Mouse (Mus musculus): Measurements from ENCODE around the gene Olfr494. TPM values are rescaled to one million over a fixed set of nuclear protein-coding genes. Genes with fewer than 3 reads are reported as not detected.

Olfr494 gene
- total RNA-seq (2021), result not detected
- long read RNA-seq, experiment 1, result 0 reads
- long read RNA-seq, experiment 2, result 0 reads

GRCm38 (mm10) chr7:108365035-108365434 is at the start of gene Olfr494:
Gene Olfr494, plus strand, starts transcription at chr7:108365335.
- no peak for DNase-seq (ENCODE audit: low spot score in 2 of 2)

- no peak for DNase-seq (ENCODE audit: low spot score in 2 of 2)
Measured at GRCm38 (mm10) chr7:108323574-108323973, 41.6 kb upstream of the Olfr494 start, which contains the start of gene Olfr492. Gene Olfr492, minus strand, starts transcription at chr7:108323674.

GRCm38 (mm10) chr7:108346879-108347278 is 18.3 kb upstream of the Olfr494 start, which contains the start of gene Olfr493:
Gene Olfr493, minus strand, starts transcription at chr7:108346979.
- DNase-seq (ENCODE audit: low spot score in 2 of 2), result no peak

- DNase-seq (ENCODE audit: low spot score in 2 of 2), result no peak
Measured at GRCm38 (mm10) chr7:108392867-108393266, 27.7 kb downstream of the Olfr494 start, which contains the start of gene Olfr495. Gene Olfr495, plus strand, starts transcription at chr7:108393167.

Other genes with a start within 250 kb of the Olfr494 start
- gene Olfr484, start 237.9 kb upstream of the Olfr494 start, total RNA-seq (2021), result not detected
- not detected for gene Olfr485, start 205.5 kb upstream of the Olfr494 start, total RNA-seq (2021)
- not detected for gene Olfr486, start 192.6 kb upstream of the Olfr494 start, total RNA-seq (2021)
- not detected for gene Olfr487, start 150.7 kb upstream of the Olfr494 start, total RNA-seq (2021)
- gene Olfr488, start 107.0 kb upstream of the Olfr494 start, total RNA-seq (2021), result not detected
- not detected for gene Olfr490, start 76.4 kb upstream of the Olfr494 start, total RNA-seq (2021)
- not detected for gene Olfr491, start 51.9 kb upstream of the Olfr494 start, total RNA-seq (2021)
- not detected for gene Olfr492, start 41.7 kb upstream of the Olfr494 start, total RNA-seq (2021)
- not detected for gene Olfr493, start 18.4 kb upstream of the Olfr494 start, total RNA-seq (2021)
- not detected for gene Olfr495, start 27.8 kb downstream of the Olfr494 start, total RNA-seq (2021)
- not detected for gene Olfr497, start 55.1 kb downstream of the Olfr494 start, total RNA-seq (2021)
- not detected for gene Olfr498, start 100.0 kb downstream of the Olfr494 start, total RNA-seq (2021)
- not detected for gene Olfr502, start 159.7 kb downstream of the Olfr494 start, total RNA-seq (2021)
- not detected for gene Olfr503, start 179.2 kb downstream of the Olfr494 start, total RNA-seq (2021)
- not detected for gene Olfr504, start 200.5 kb downstream of the Olfr494 start, total RNA-seq (2021)
- gene Olfr506, start 245.5 kb downstream of the Olfr494 start, total RNA-seq (2021), result not detected